Mouse (Mus musculus): ENCODE results near the gene Secisbp2l. TPM values are rescaled to one million over a fixed set of nuclear protein-coding genes. Genes with fewer than 3 reads are reported as not detected.

The Secisbp2l gene
- polyA plus RNA-seq, 1 experiment from 2014 or later: 17.8 TPM

DNA sequence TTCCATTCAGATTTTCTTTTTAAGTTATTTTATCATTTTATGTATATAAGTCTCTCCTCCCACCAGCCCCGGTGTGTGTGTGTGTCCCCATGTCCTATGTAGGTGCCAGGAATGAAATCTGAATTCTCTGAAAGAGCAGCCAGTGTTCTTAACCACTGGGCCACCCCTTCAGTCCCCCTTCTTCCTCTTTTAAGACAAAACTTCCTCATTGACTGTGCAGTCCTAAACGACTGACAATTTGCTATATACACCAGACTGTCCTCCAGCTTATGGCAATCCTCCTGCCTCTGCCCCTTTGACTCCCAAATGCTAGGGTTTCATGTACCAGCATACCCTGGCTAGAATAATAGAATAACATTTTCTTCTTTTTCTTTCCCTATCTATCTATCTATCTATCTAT lies 12.4 kb upstream of the Secisbp2l start:
- Histone ChIP-seq H3K4me1 (peaks cover 16% of the 10 kb centered on the region; the same call in 1 of the 2 replicates), H3K9me3 (no peaks in the 10 kb centered on the region), H3K9ac (no peak overlapping the region), H3K27ac (no peak overlapping the region), H3K27me3 (no peaks in the 10 kb centered on the region), H3K4me2 (no peak overlapping the region), H3K4me3 (no peak overlapping the region), H3K36me3 (no peaks in the 10 kb centered on the region)
- no peak for ATAC-seq (ENCODE audit: borderline replicate concordance, extremely low read depth, low FRiP score, low TSS enrichment)
- 65% methylated on average over 2 of the region's 2 CpGs for WGBS

DNA sequence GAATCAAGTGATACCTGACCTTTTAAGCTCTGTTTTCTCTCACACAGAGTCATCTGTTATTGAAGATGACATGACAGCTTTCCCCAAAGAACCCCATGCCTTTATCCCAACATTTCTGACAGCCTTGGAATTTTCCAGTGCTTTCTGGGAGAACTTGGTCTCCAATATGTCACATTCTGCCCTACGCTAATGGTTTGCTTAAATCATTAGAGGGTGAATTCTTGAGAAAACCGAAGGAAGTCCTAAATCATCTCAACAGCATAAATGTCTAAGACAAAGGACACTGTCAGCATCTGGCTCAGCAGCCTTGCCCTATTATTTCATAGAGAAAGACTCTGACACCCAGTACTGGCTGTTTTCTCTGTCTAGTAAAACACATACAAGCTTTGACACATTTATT lies 11.5 kb upstream of the Secisbp2l start:
- no peaks in the 10 kb centered on the region for H3K27me3 ChIP-seq
- no peaks in the 10 kb centered on the region for H3K9me3 ChIP-seq
- no peak for ATAC-seq (ENCODE audit: borderline replicate concordance, extremely low read depth, low FRiP score, low TSS enrichment)
- no peak overlapping the region for H3K9ac ChIP-seq
- no peak overlapping the region for H3K27ac ChIP-seq
- no peak overlapping the region for H3K4me2 ChIP-seq
- H3K4me3 ChIP-seq: no peak overlapping the region
- no peaks in the 10 kb centered on the region for H3K36me3 ChIP-seq
- 65% methylated on average over 2 of the region's 2 CpGs for WGBS
- H3K4me1 ChIP-seq: peaks cover 11% of the 10 kb centered on the region; the same call in 1 of the 2 replicates

DNA sequence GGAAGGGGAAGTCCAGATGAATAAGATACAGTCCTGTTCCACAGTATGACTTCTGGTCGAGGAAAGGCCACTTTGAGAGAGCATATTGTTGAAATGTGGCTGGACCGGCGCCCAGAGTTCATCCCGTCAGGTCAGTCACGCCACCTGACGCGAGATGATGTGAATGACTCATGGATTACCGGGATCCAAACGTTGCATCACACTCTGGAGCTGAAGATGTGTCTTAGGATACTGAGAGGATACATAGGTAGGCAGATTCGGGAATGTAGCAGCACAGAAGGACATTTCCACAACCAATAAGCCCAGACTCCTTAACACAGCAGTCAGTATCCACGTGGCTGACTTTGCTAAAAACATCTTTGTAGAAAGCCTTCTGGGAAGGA lies 10.2 kb upstream of the Secisbp2l start:
- Histone ChIP-seq H3K4me3 (no peak overlapping the region), H3K36me3 (no peaks in the 10 kb centered on the region), H3K4me1 (peaks cover 11% of the 10 kb centered on the region; the same call in 1 of the 2 replicates), H3K27ac (peak overlapping the region; percentile 59; the same call in 1 of the 2 replicates), H3K4me2 (no peak overlapping the region), H3K9me3 (no peaks in the 10 kb centered on the region), H3K9ac (no peak overlapping the region), H3K27me3 (no peaks in the 10 kb centered on the region)
- ATAC-seq (ENCODE audit: borderline replicate concordance, extremely low read depth, low FRiP score, low TSS enrichment): no peak
- 79% methylated on average over 11 of the region's 11 CpGs for WGBS

DNA sequence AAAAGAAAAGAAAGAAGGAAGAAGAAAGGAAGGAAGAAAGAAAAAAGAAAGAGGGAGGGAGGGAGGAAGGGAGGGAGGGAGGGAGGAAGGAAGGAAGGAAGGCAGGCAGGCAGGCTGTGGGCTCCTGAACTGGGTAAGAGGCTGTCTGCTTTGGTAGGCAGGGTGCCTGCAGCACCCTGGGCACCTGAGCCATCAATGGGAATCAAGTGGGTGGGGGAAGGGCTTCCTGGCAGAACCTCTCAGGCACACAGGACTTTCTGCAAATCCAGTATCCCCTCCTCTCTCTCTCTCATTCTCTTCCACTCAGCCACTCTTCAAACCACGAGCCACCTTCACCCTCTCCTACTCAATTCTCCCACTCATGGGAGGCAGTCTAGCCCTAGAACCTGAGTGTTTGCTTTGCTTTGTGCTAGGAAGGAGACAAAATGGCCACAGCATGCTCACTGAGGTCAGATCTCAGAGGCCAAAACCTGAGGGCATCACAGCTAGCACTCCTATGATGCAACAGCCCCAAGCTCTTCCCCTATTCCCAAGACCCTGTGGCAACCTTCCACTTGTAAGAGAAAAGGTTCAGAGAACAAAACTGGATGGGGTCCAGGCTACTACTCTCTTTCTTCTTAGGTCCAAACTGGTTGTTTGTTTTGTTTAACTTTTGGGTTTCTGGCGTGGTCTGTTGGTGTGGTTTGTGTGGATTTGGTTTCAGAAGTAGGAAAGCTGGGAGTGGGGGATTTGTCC lies 9.6 kb upstream of the Secisbp2l start:
- Histone ChIP-seq H3K9me3 (no peaks in the 10 kb centered on the region), H3K4me1 (peaks cover 11% of the 10 kb centered on the region; the same call in 1 of the 2 replicates), H3K27ac (peak overlapping the region; percentile 59), H3K4me2 (no peak overlapping the region), H3K36me3 (no peaks in the 10 kb centered on the region), H3K9ac (no peak overlapping the region), H3K4me3 (no peak overlapping the region), H3K27me3 (no peaks in the 10 kb centered on the region)
- peak; percentile 77 for ATAC-seq (ENCODE audit: borderline replicate concordance, extremely low read depth, low FRiP score, low TSS enrichment)
- WGBS: 51% methylated on average over 2 of the region's 2 CpGs

DNA sequence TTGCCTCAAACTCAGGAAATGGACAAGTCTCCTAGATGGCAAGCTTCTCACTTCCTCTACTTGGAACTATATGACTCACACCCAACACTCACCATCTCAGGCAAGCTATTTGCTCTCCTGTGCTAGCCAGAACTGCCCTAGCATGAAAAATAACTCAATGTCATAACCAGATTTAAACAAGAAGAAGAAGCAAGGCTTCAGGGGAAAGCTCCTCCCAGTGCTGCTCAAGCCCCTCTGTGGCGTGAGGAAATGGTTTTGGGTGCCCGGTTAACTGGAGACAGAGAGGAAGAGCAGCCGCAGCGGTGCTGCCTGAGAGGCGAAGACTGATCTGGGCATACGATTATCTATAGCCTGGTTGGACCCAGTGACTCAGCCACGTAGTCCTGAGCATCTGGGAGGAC lies 8.8 kb upstream of the Secisbp2l start:
- ATAC-seq (ENCODE audit: borderline replicate concordance, extremely low read depth, low FRiP score, low TSS enrichment): no peak
- WGBS: 64% methylated on average over 7 of the region's 7 CpGs
- no peaks in the 10 kb centered on the region for H3K27me3 ChIP-seq

DNA sequence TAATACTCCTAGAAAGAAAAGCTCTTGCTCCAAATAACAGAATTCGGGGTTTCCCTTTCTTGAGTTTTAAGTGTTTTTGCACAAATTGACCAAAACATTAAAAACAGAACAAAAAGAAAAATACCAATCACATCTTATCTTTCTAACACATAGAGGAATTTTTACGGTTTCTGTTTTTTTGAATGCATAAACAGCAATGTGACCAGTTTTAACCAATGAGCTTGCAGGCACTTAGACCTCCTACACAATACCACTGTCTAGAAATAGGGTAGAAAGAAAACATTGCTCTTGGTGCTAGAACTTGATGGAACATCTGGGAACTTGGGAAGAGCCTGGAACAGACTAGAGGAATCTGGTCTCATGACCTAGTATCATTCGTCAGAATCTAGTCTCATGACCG lies 7.6 kb upstream of the Secisbp2l start:
- WGBS: 87% methylated on average over 4 of the region's 4 CpGs
- no peaks in the 10 kb centered on the region for H3K27me3 ChIP-seq
- no peak overlapping the region for H3K4me3 ChIP-seq
- no peaks in the 10 kb centered on the region for H3K9me3 ChIP-seq
- peaks cover 11% of the 10 kb centered on the region; the same call in 1 of the 2 replicates for H3K4me1 ChIP-seq
- no peak overlapping the region for H3K9ac ChIP-seq
- ATAC-seq (ENCODE audit: borderline replicate concordance, extremely low read depth, low FRiP score, low TSS enrichment): no peak
- no peak overlapping the region for H3K4me2 ChIP-seq
- no peak overlapping the region for H3K27ac ChIP-seq
- no peaks in the 10 kb centered on the region for H3K36me3 ChIP-seq

More for the DNA sequence above, 8.8 kb upstream of the Secisbp2l start:
- H3K4me1 ChIP-seq: peaks cover 11% of the 10 kb centered on the region; the same call in 1 of the 2 replicates
- no peaks in the 10 kb centered on the region for H3K36me3 ChIP-seq
- H3K4me3 ChIP-seq: no peak overlapping the region
- H3K9me3 ChIP-seq: no peaks in the 10 kb centered on the region
- H3K9ac ChIP-seq: no peak overlapping the region
- no peak overlapping the region; the same call in 1 of the 2 replicates for H3K4me2 ChIP-seq
- 0 out of 2 replicates have a peak overlapping the region, but pooled peaks have one; percentile 10 for H3K27ac ChIP-seq

DNA sequence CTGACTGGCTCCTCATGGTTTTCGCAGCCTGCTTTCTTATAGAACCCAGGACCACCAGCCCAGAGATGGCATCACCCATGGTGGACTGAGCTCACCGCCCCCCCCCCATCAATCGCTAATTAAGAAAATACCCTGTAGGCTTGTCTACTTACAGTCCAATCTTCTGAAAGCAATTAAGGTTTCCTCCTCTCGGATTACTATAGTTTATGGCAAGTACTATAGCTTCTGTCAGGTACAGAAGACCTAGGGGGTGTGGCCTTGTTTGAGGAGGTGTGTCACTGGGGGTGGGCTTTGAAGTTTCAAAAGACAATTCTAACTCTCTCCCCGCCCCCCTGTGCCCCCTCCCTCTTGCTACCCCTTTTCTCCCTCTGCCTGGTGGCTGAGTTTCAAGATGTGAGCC lies 6.6 kb upstream of the Secisbp2l start:
- Histone ChIP-seq H3K4me1 (peaks cover 11% of the 10 kb centered on the region; the same call in 1 of the 2 replicates), H3K27ac (no peak overlapping the region), H3K4me3 (no peak overlapping the region), H3K9me3 (no peaks in the 10 kb centered on the region), H3K36me3 (no peaks in the 10 kb centered on the region), H3K9ac (no peak overlapping the region), H3K4me2 (no peak overlapping the region), H3K27me3 (no peaks in the 10 kb centered on the region)
- ATAC-seq (ENCODE audit: borderline replicate concordance, extremely low read depth, low FRiP score, low TSS enrichment): no peak
- WGBS: 68% methylated on average over 5 of the region's 5 CpGs

DNA sequence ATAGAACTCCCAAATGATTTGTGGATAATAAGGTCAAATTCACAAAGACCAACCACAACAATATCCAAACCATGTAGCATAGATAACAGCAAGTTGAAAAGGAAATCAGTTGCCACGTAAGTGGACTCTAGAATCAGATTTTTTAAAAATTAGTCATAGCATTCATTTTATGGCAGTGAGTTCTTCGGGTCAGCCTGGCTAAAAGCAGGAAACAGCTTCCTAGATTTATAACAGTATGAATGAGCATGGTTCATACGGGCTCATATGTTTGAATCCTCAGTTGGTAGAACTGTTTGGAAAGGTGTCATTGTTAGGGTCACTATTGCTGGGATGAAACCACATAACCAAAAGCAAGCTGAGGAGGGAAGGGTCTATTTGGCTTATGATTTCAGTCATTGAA lies 6.1 kb upstream of the Secisbp2l start:
- Histone ChIP-seq H3K9me3 (no peaks in the 10 kb centered on the region), H3K9ac (no peak overlapping the region), H3K27me3 (no peaks in the 10 kb centered on the region), H3K4me3 (no peak overlapping the region), H3K4me2 (no peak overlapping the region), H3K27ac (no peak overlapping the region), H3K36me3 (no peaks in the 10 kb centered on the region), H3K4me1 (peaks cover 11% of the 10 kb centered on the region; the same call in 1 of the 2 replicates)
- 62% methylated on average over 3 of the region's 3 CpGs for WGBS
- no peak for ATAC-seq (ENCODE audit: borderline replicate concordance, extremely low read depth, low FRiP score, low TSS enrichment)

DNA sequence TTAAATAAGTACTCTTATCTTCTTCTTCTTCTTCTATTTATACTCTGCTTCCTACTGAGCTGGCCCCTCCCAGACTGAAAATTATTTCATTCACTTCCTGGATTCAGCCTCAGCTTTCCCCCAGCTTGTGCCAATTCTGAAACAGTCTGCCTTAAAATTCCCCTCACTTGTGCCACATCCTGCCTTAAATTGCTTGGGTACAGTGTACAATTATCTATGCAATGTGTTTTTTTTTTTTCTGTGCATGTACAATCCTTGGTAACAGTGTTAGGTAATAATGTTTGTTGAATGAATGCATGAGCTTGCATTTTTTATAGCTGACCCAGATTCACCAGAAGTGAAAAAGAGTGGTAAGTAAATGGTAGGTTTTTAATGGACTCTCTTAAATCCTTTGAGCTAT lies 5.7 kb upstream of the Secisbp2l start:
- no peak for ATAC-seq (ENCODE audit: borderline replicate concordance, extremely low read depth, low FRiP score, low TSS enrichment)
- Histone ChIP-seq H3K27me3 (no peaks in the 10 kb centered on the region), H3K9ac (no peak overlapping the region), H3K4me3 (no peak overlapping the region), H3K27ac (no peak overlapping the region), H3K9me3 (no peaks in the 10 kb centered on the region), H3K36me3 (no peaks in the 10 kb centered on the region), H3K4me2 (no peak overlapping the region), H3K4me1 (peaks cover 11% of the 10 kb centered on the region; the same call in 1 of the 2 replicates)

DNA sequence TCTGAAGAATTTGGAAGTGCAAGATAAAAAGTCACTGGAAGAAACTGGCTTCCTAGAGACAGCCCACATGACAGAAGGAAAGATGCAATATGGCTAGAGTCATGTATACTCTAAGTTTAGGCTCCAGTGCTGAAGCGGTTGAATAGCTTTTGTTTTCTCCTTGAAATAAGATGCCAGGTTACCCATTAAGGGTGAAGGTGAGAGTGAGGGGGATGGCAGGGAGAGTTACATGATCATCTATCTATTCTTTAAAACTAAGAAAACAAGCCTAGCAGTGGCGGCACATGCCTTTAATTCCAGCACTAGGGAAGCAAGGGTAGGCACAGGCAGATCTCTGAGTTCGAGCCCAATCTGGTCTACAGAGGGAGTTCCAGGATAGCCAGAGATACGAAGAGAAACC lies 2.4 kb upstream of the Secisbp2l start:
- no peak overlapping the region for H3K27ac ChIP-seq
- no peak for ATAC-seq (ENCODE audit: borderline replicate concordance, extremely low read depth, low FRiP score, low TSS enrichment)
- no peak overlapping the region for H3K4me3 ChIP-seq
- H3K9ac ChIP-seq: no peak overlapping the region
- 60% methylated on average over 4 of the region's 4 CpGs for WGBS
- no peak overlapping the region for H3K4me2 ChIP-seq
- H3K27me3 ChIP-seq: no peaks in the 10 kb centered on the region
- H3K36me3 ChIP-seq: no peaks in the 10 kb centered on the region
- H3K9me3 ChIP-seq: no peaks in the 10 kb centered on the region
- H3K4me1 ChIP-seq: peaks cover 19% of the 10 kb centered on the region

DNA sequence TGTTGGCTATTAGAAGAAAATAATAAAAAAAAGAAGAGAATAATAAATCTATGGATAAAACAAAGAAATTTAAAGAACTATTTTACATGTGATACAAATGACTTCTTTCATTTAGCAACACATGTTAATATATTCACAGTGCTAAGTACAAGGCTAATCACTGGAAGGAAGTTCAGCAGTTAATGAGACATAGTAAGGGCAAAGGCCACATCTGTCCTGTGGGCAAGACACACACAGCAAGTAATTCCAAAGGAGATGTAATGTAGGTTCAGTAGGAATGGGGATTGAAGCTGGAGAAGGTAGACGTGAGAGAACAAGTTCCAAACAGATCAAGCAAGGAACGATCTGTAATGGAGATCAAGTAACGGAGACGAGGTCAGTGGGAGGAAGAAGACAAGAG lies 1.7 kb upstream of the Secisbp2l start:
- H3K4me3 ChIP-seq: no peak overlapping the region
- H3K27ac ChIP-seq: no peak overlapping the region
- H3K27me3 ChIP-seq: no peaks in the 10 kb centered on the region
- H3K9me3 ChIP-seq: no peaks in the 10 kb centered on the region
- no peak overlapping the region for H3K4me2 ChIP-seq
- WGBS: 68% methylated on average over 4 of the region's 4 CpGs
- no peak for ATAC-seq (ENCODE audit: borderline replicate concordance, extremely low read depth, low FRiP score, low TSS enrichment)
- H3K36me3 ChIP-seq: no peaks in the 10 kb centered on the region
- no peak overlapping the region for H3K9ac ChIP-seq
- peaks cover 19% of the 10 kb centered on the region for H3K4me1 ChIP-seq

DNA sequence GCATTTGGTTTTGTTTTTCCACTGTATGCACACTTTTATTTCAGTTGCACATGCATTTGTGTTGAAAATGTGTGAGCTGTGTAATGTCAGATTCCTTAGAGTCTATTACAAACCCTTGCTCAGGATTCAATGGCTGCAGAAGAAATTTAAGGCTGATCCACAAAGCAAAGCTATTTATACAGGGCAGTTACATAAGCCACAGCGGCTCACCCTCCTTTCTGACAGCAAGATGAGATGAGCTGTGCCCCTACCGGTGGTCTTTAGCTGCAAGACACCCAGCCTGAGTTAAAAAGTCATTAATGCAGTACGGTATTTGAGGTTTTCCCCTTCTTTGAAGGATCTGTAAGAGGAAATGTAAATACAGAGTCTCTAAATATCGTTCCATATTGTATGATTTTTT lies 1.2 kb upstream of the Secisbp2l start:
- Histone ChIP-seq H3K27me3 (no peaks in the 10 kb centered on the region), H3K9ac (no peak overlapping the region), H3K36me3 (no peaks in the 10 kb centered on the region), H3K27ac (no peak overlapping the region), H3K4me1 (peaks cover 19% of the 10 kb centered on the region), H3K9me3 (no peaks in the 10 kb centered on the region), H3K4me3 (no peak overlapping the region), H3K4me2 (no peak overlapping the region)
- no peak for ATAC-seq (ENCODE audit: borderline replicate concordance, extremely low read depth, low FRiP score, low TSS enrichment)
- 35% methylated on average over 4 of the region's 4 CpGs for WGBS
